Mouse (Mus musculus): ENCODE measurements at regions not wholly inside any gene's neighbourhood (a gene's known extent, or its start where the extent isn't known, plus 50 kb on each side); places are given as distances from the start of the nearest gene placed in this dataset.
A peak's percentile ranks its signal among the peaks of the same experiment; 100 is the strongest.

- Histone ChIP-seq H3K36me3 (ENCODE audit: control insufficient read depth, insufficient read depth, low read length) (no peaks in the 10 kb centered on the region), H3K4me1 (ENCODE audit: control insufficient read depth, insufficient read depth, low read length) (no peaks in the 10 kb centered on the region), H3K27ac (replicated peaks; ENCODE audit: low read depth, low read length) (no peak overlapping the region), H3K9ac (replicated peaks; ENCODE audit: low read length) (no peak overlapping the region), H3K27me3 (ENCODE audit: control insufficient read depth, insufficient read depth, low read length) (no peaks in the 10 kb centered on the region), H3K4me2 (ENCODE audit: low read length) (no peak overlapping the region), H3K9me3 (ENCODE audit: control insufficient read depth, low read length) (no peaks in the 10 kb centered on the region), H3K4me3 (replicated peaks; ENCODE audit: low read depth, low read length) (no peak overlapping the region)
- ATAC-seq (ENCODE audit: low FRiP score, low TSS enrichment) (no peak; the same call in 1 of the 2 replicates), DNase-seq (peak; percentile 5)
- WGBS = 18% methylated on average over 1 of the region's 1 CpGs
Measured at GRCm38 (mm10) chr3:124986930-124987329, 406.0 kb upstream of the 1700003H04Rik start.

- Histone ChIP-seq H3K27ac (replicated peaks; ENCODE audit: low read depth, low read length) (no peak overlapping the region), H3K36me3 (ENCODE audit: control insufficient read depth, insufficient read depth, low read length) (no peaks in the 10 kb centered on the region), H3K4me2 (ENCODE audit: low read length) (no peak overlapping the region), H3K9ac (replicated peaks; ENCODE audit: low read length) (no peak overlapping the region), H3K4me1 (ENCODE audit: control insufficient read depth, insufficient read depth, low read length) (no peaks in the 10 kb centered on the region), H3K27me3 (ENCODE audit: control insufficient read depth, insufficient read depth, low read length) (no peaks in the 10 kb centered on the region), H3K4me3 (replicated peaks; ENCODE audit: low read depth, low read length) (no peak overlapping the region), H3K9me3 (ENCODE audit: control insufficient read depth, low read length) (no peaks in the 10 kb centered on the region)
- WGBS = 25% methylated on average over 3 of the region's 3 CpGs
- peak; percentile 8 for DNase-seq
- peak; percentile 68; the same call in 1 of the 2 replicates for ATAC-seq (ENCODE audit: low FRiP score, low TSS enrichment)
Measured at GRCm38 (mm10) chr3:124986515-124986914, 405.6 kb upstream of the 1700003H04Rik start.

- Histone ChIP-seq H3K27ac (replicated peaks; ENCODE audit: low read depth, low read length) (no peak overlapping the region), H3K4me2 (ENCODE audit: low read length) (no peak overlapping the region), H3K9ac (replicated peaks; ENCODE audit: low read length) (no peak overlapping the region), H3K4me1 (ENCODE audit: control insufficient read depth, insufficient read depth, low read length) (no peaks in the 10 kb centered on the region), H3K9me3 (ENCODE audit: control insufficient read depth, low read length) (no peaks in the 10 kb centered on the region), H3K27me3 (ENCODE audit: control insufficient read depth, insufficient read depth, low read length) (no peaks in the 10 kb centered on the region), H3K4me3 (replicated peaks; ENCODE audit: low read depth, low read length) (no peak overlapping the region), H3K36me3 (ENCODE audit: control insufficient read depth, insufficient read depth, low read length) (no peaks in the 10 kb centered on the region)
- DNase-seq = peak; percentile 18
- no peak for ATAC-seq (ENCODE audit: low FRiP score, low TSS enrichment)
- WGBS = 71% methylated on average over 5 of the region's 5 CpGs
Measured at GRCm38 (mm10) chr3:124985428-124985827, 404.5 kb upstream of the 1700003H04Rik start.

- no peaks in the 10 kb centered on the region for H3K36me3 ChIP-seq (ENCODE audit: control insufficient read depth, insufficient read depth, low read length)
- no peak overlapping the region for H3K9ac ChIP-seq (replicated peaks; ENCODE audit: low read length)
- WGBS = 56% methylated on average over 2 of the region's 2 CpGs
- ATAC-seq (ENCODE audit: low FRiP score, low TSS enrichment) (no peak), DNase-seq (peak; percentile 26)
- H3K27ac ChIP-seq (replicated peaks; ENCODE audit: low read depth, low read length) = no peak overlapping the region
- no peaks in the 10 kb centered on the region for H3K27me3 ChIP-seq (ENCODE audit: control insufficient read depth, insufficient read depth, low read length)
- H3K4me2 ChIP-seq (ENCODE audit: low read length) = no peak overlapping the region
- peaks cover 3% of the 10 kb centered on the region; the same call in 1 of the 2 replicates for H3K4me1 ChIP-seq (ENCODE audit: control insufficient read depth, insufficient read depth, low read length)
- H3K9me3 ChIP-seq (ENCODE audit: control insufficient read depth, low read length) = no peaks in the 10 kb centered on the region
- no peak overlapping the region for H3K4me3 ChIP-seq (replicated peaks; ENCODE audit: low read depth, low read length)
Measured at GRCm38 (mm10) chr3:124935147-124935849, 354.4 kb upstream of the 1700003H04Rik start.

GRCm38 (mm10) chr3:124932655-124933054 is 351.8 kb upstream of the 1700003H04Rik start:
- WGBS = 95% methylated on average over 1 of the region's 1 CpGs
- no peak for ATAC-seq (ENCODE audit: low FRiP score, low TSS enrichment)
- no peak overlapping the region for H3K4me2 ChIP-seq (ENCODE audit: low read length)

GRCm38 (mm10) chr3:124930773-124931607 is 350.1 kb upstream of the 1700003H04Rik start:
- WGBS = 28% methylated on average over 15 of the region's 15 CpGs
- H3K4me1 ChIP-seq (ENCODE audit: control insufficient read depth, insufficient read depth, low read length) = peaks cover 6% of the 10 kb centered on the region; the same call in 1 of the 2 replicates
- H3K27me3 ChIP-seq (ENCODE audit: control insufficient read depth, insufficient read depth, low read length) = no peaks in the 10 kb centered on the region
- 0 out of 2 replicates have a peak overlapping the region, but pooled peaks have one; percentile 23 for H3K9ac ChIP-seq (replicated peaks; ENCODE audit: low read length)
- peak; percentile 81 for ATAC-seq (ENCODE audit: low FRiP score, low TSS enrichment)
- H3K36me3 ChIP-seq (ENCODE audit: control insufficient read depth, insufficient read depth, low read length) = no peaks in the 10 kb centered on the region
- H3K4me2 ChIP-seq (ENCODE audit: low read length) = peak overlapping the region; percentile 45
- peak overlapping the region; percentile 12 for H3K4me3 ChIP-seq (replicated peaks; ENCODE audit: low read depth, low read length)
- peak overlapping the region; percentile 67 for H3K27ac ChIP-seq (replicated peaks; ENCODE audit: low read depth, low read length)
- peak; percentile 66 for DNase-seq
- H3K9me3 ChIP-seq (ENCODE audit: control insufficient read depth, low read length) = no peaks in the 10 kb centered on the region

More at GRCm38 (mm10) chr3:124932655-124933054, 351.8 kb upstream of the 1700003H04Rik start:
- Histone ChIP-seq H3K36me3 (ENCODE audit: control insufficient read depth, insufficient read depth, low read length) (no peaks in the 10 kb centered on the region), H3K4me3 (replicated peaks; ENCODE audit: low read depth, low read length) (no peak overlapping the region), H3K9ac (replicated peaks; ENCODE audit: low read length) (no peak overlapping the region), H3K27ac (replicated peaks; ENCODE audit: low read depth, low read length) (no peak overlapping the region), H3K4me1 (ENCODE audit: control insufficient read depth, insufficient read depth, low read length) (peaks cover 6% of the 10 kb centered on the region; the same call in 1 of the 2 replicates), H3K27me3 (ENCODE audit: control insufficient read depth, insufficient read depth, low read length) (no peaks in the 10 kb centered on the region), H3K9me3 (ENCODE audit: control insufficient read depth, low read length) (no peaks in the 10 kb centered on the region)
- no peak for DNase-seq

DNA sequence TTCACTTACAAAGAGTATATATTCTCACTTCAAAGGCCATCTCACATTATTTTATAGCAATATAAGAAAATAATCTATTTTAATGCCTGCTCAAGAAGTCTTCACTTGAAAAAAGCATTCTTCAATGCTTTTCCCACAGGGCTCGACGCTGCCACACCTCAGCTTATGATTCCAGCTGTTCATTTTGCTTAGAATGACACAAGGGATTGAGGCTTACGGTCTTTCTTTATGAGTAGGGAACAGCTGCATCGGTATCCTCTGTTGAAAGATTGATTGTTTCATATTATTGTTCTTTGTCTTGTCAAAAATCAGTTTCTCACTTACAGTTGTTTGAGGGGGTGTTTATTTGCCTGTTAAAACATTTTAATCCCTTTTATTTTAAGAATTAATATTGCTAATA is 328.0 kb upstream of the 1700003H04Rik start:
- Histone ChIP-seq H3K9me3 (ENCODE audit: control insufficient read depth, low read length) (no peaks in the 10 kb centered on the region), H3K27ac (replicated peaks; ENCODE audit: low read depth, low read length) (no peak overlapping the region), H3K4me2 (ENCODE audit: low read length) (no peak overlapping the region), H3K4me3 (replicated peaks; ENCODE audit: low read depth, low read length) (no peak overlapping the region), H3K4me1 (ENCODE audit: control insufficient read depth, insufficient read depth, low read length) (no peaks in the 10 kb centered on the region), H3K9ac (replicated peaks; ENCODE audit: low read length) (no peak overlapping the region), H3K36me3 (ENCODE audit: control insufficient read depth, insufficient read depth, low read length) (no peaks in the 10 kb centered on the region), H3K27me3 (ENCODE audit: control insufficient read depth, insufficient read depth, low read length) (no peaks in the 10 kb centered on the region)
- WGBS = 69% methylated on average over 4 of the region's 4 CpGs
- DNase-seq = no peak
- ATAC-seq (ENCODE audit: low FRiP score, low TSS enrichment) = no peak
